Mouse (Mus musculus): ENCODE results near the gene Ttc28. TPM values are rescaled to one million over a fixed set of nuclear protein-coding genes. Genes with fewer than 3 reads are reported as not detected.

Gene Ttc28
- polyA plus RNA-seq, 1 experiment: 5.5 TPM

- no peaks in the 10 kb centered on the region; the same call in 1 of the 2 replicates for H3K4me1 ChIP-seq (ENCODE audit: control insufficient read depth, insufficient read depth, low read length)
- WGBS: 95% methylated on average over 7 of the region's 7 CpGs
- no peak overlapping the region for H3K27ac ChIP-seq (ENCODE audit: insufficient read depth, low read length)
- no peak overlapping the region for H3K4me3 ChIP-seq (replicated peaks; ENCODE audit: insufficient read depth, low read depth, low read length)
- DNase-seq: no peak
- TF ChIP-seq CTCF (IDR thresholded peaks at IDR 0.05; ENCODE audit: borderline replicate concordance, insufficient read depth, low read depth, low read length): no peak
- no peak for TF ChIP-seq POLR2A (IDR thresholded peaks at IDR 0.05; ENCODE audit: borderline replicate concordance, insufficient read depth, low read length)
- H3K27me3 ChIP-seq (ENCODE audit: control insufficient read depth, insufficient read depth, low read length): no peaks in the 10 kb centered on the region
Observed at GRCm38 (mm10) chr5:111113183-111113582, 233.6 kb downstream of the Ttc28 start.

- Histone ChIP-seq H3K4me1 (ENCODE audit: control insufficient read depth, insufficient read depth, low read length) (no peaks in the 10 kb centered on the region; the same call in 1 of the 2 replicates), H3K27me3 (ENCODE audit: control insufficient read depth, insufficient read depth, low read length) (no peaks in the 10 kb centered on the region), H3K4me3 (replicated peaks; ENCODE audit: insufficient read depth, low read depth, low read length) (no peak overlapping the region), H3K27ac (ENCODE audit: insufficient read depth, low read length) (no peak overlapping the region)
- no peak for DNase-seq
- 92% methylated on average over 8 of the region's 8 CpGs for WGBS
- TF ChIP-seq POLR2A (IDR thresholded peaks at IDR 0.05; ENCODE audit: borderline replicate concordance, insufficient read depth, low read length) (no peak), CTCF (IDR thresholded peaks at IDR 0.05; ENCODE audit: borderline replicate concordance, insufficient read depth, low read depth, low read length) (no peak)
Observed at GRCm38 (mm10) chr5:111113694-111114375, 234.2 kb downstream of the Ttc28 start.

GRCm38 (mm10) chr5:111114597-111114996 is 235.0 kb downstream of the Ttc28 start:
- Histone ChIP-seq H3K27me3 (ENCODE audit: control insufficient read depth, insufficient read depth, low read length) (no peaks in the 10 kb centered on the region), H3K4me1 (ENCODE audit: control insufficient read depth, insufficient read depth, low read length) (peaks cover 2% of the 10 kb centered on the region), H3K27ac (ENCODE audit: insufficient read depth, low read length) (no peak overlapping the region), H3K4me3 (replicated peaks; ENCODE audit: insufficient read depth, low read depth, low read length) (no peak overlapping the region)
- no peak for TF ChIP-seq CTCF (IDR thresholded peaks at IDR 0.05; ENCODE audit: borderline replicate concordance, insufficient read depth, low read depth, low read length)
- TF ChIP-seq POLR2A (IDR thresholded peaks at IDR 0.05; ENCODE audit: borderline replicate concordance, insufficient read depth, low read length): no peak
- 95% methylated on average over 10 of the region's 10 CpGs for WGBS
- no peak for DNase-seq

- Histone ChIP-seq H3K27me3 (ENCODE audit: control insufficient read depth, insufficient read depth, low read length) (no peaks in the 10 kb centered on the region), H3K27ac (ENCODE audit: insufficient read depth, low read length) (no peak overlapping the region), H3K4me1 (ENCODE audit: control insufficient read depth, insufficient read depth, low read length) (peaks cover 10% of the 10 kb centered on the region), H3K4me3 (replicated peaks; ENCODE audit: insufficient read depth, low read depth, low read length) (no peak overlapping the region)
- 88% methylated on average over 15 of the region's 15 CpGs for WGBS
- no peak for TF ChIP-seq CTCF (IDR thresholded peaks at IDR 0.05; ENCODE audit: borderline replicate concordance, insufficient read depth, low read depth, low read length)
- no peak for DNase-seq
Observed at GRCm38 (mm10) chr5:111115519-111116350, 236.1 kb downstream of the Ttc28 start.

- H3K27me3 ChIP-seq (ENCODE audit: control insufficient read depth, insufficient read depth, low read length): no peaks in the 10 kb centered on the region
- peaks cover 20% of the 10 kb centered on the region for H3K4me1 ChIP-seq (ENCODE audit: control insufficient read depth, insufficient read depth, low read length)
- H3K4me3 ChIP-seq (replicated peaks; ENCODE audit: insufficient read depth, low read depth, low read length): no peak overlapping the region
- WGBS: 67% methylated on average over 3 of the region's 3 CpGs
- no peak overlapping the region for H3K27ac ChIP-seq (ENCODE audit: insufficient read depth, low read length)
- no peak for TF ChIP-seq POLR2A (IDR thresholded peaks at IDR 0.05; ENCODE audit: borderline replicate concordance, insufficient read depth, low read length)
- TF ChIP-seq CTCF (IDR thresholded peaks at IDR 0.05; ENCODE audit: borderline replicate concordance, insufficient read depth, low read depth, low read length): no peak
- DNase-seq: peak in 1 of 2 experiments; percentile 16
Observed at GRCm38 (mm10) chr5:111119805-111120204, 240.2 kb downstream of the Ttc28 start.

GRCm38 (mm10) chr5:111120298-111120697 is 240.7 kb downstream of the Ttc28 start:
- Histone ChIP-seq H3K27me3 (ENCODE audit: control insufficient read depth, insufficient read depth, low read length) (no peaks in the 10 kb centered on the region), H3K4me3 (replicated peaks; ENCODE audit: insufficient read depth, low read depth, low read length) (peak overlapping the region; percentile 37), H3K27ac (ENCODE audit: insufficient read depth, low read length) (no peak overlapping the region), H3K4me1 (ENCODE audit: control insufficient read depth, insufficient read depth, low read length) (peaks cover 20% of the 10 kb centered on the region)
- 8% methylated on average over 7 of the region's 7 CpGs for WGBS
- DNase-seq: peak; percentile 74 to 88
- TF ChIP-seq POLR2A (IDR thresholded peaks at IDR 0.05; ENCODE audit: borderline replicate concordance, insufficient read depth, low read length) (no peak), CTCF (IDR thresholded peaks at IDR 0.05; ENCODE audit: borderline replicate concordance, insufficient read depth, low read depth, low read length) (no peak)

GRCm38 (mm10) chr5:111120705-111121420 is 241.3 kb downstream of the Ttc28 start:
- no peak for TF ChIP-seq CTCF (IDR thresholded peaks at IDR 0.05; ENCODE audit: borderline replicate concordance, insufficient read depth, low read depth, low read length)
- TF ChIP-seq POLR2A (IDR thresholded peaks at IDR 0.05; ENCODE audit: borderline replicate concordance, insufficient read depth, low read length): no peak
- Histone ChIP-seq H3K27me3 (ENCODE audit: control insufficient read depth, insufficient read depth, low read length) (no peaks in the 10 kb centered on the region), H3K4me1 (ENCODE audit: control insufficient read depth, insufficient read depth, low read length) (peaks cover 22% of the 10 kb centered on the region), H3K4me3 (replicated peaks; ENCODE audit: insufficient read depth, low read depth, low read length) (peak overlapping the region; percentile 37), H3K27ac (ENCODE audit: insufficient read depth, low read length) (no peak overlapping the region)
- no peak for DNase-seq
- WGBS: 60% methylated on average over 10 of the region's 10 CpGs
